Mouse (Mus musculus) megakaryocyte, embryonic 14.5 days (primary cell): ENCODE results near the gene Ahcyl2.

Source experiments
- FLI1 ChIP-seq: IDR thresholded peaks from 2 replicates; pipeline ENCODE4 v1.6.1; 2012; ENCODE audit warnings: low read length, inconsistent platforms, mixed read lengths
- GATA1 ChIP-seq: IDR thresholded peaks from 3 replicates; pipeline ENCODE4 v1.6.1; 2012; ENCODE audit warnings: mixed read lengths, low read length, inconsistent platforms, borderline replicate concordance

DNA sequence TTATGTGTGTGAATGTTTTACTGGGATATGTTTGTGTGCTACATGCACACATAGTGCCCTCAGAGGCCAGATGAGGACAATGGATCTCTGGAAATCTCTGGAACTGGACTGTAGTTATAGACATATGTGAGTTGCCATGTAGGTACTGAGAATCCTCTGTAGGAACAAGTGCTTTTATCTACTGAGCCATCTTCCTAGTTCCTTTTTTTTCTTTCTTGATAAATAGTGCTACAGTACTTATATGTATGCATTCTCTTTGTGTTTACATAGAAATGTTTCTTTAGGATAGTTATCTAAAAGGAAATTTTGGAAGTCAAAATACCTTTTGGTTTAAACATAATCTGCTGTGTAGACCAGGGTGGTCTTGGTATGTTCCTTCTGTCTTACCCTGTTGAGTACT, 12.3 kb downstream of the Ahcyl2 start:
- no peak for TF ChIP-seq GATA1
- TF ChIP-seq FLI1 = no peak
